Mouse (Mus musculus): ENCODE measurements around the gene Snx27. TPM values are rescaled to one million over a fixed set of nuclear protein-coding genes. Genes with fewer than 3 reads are reported as not detected.

Snx27 gene
- total and polyA plus RNA-seq, 3 experiments: 36.9 to 123 (median 45.4) TPM

- Histone ChIP-seq H3K79me2 (ENCODE audit: control insufficient read depth, insufficient read depth, low read length, poor library complexity) (no peaks in the 10 kb centered on the region), H3K9me3 (replicated peaks; ENCODE audit: insufficient read depth, low read length) (no peaks in the 10 kb centered on the region), H3K4me1 (ENCODE audit: control insufficient read depth in 1 of 2, insufficient read depth in 2 of 2, low read length in 2 of 2) (no peaks in the 10 kb centered on the region), H3K27ac (ENCODE audit: control insufficient read depth, low read depth, low read length) (no peak overlapping the region), H3K36me3 (ENCODE audit: control insufficient read depth in 1 of 2, insufficient read depth in 2 of 2, low read length in 2 of 2) (no peaks in the 10 kb centered on the region), H3K27me3 (ENCODE audit: control insufficient read depth in 1 of 2, insufficient read depth in 2 of 2, low read length in 2 of 2) (no peaks in the 10 kb centered on the region), H3K4me3 (ENCODE audit: control insufficient read depth in 1 of 2, insufficient read depth in 1 of 2, low read depth in 2 of 2, low read length in 2 of 2) (no peak overlapping the region), H3K9ac (ENCODE audit: control insufficient read depth, low read depth, low read length, poor library complexity, severe bottlenecking) (no peak overlapping the region)
- no peak for TF ChIP-seq MAZ (IDR thresholded peaks at IDR 0.05; ENCODE audit: low read depth, low read length)
- no peak for TF ChIP-seq HCFC1 (IDR thresholded peaks at IDR 0.05; ENCODE audit: low read depth, low read length)
- no peak for TF ChIP-seq SMC3 (IDR thresholded peaks at IDR 0.05; ENCODE audit: low read depth, low read length)
- TF ChIP-seq TBP (IDR thresholded peaks at IDR 0.05; ENCODE audit: low read depth, low read length): no peak
- TF ChIP-seq ZC3H11A (IDR thresholded peaks at IDR 0.05; ENCODE audit: low read depth, low read length): no peak
- no peak for TF ChIP-seq ZNF384 (IDR thresholded peaks at IDR 0.05; ENCODE audit: low read depth, low read length)
- no peak for TF ChIP-seq ELF1 (IDR thresholded peaks at IDR 0.05; ENCODE audit: low read depth, low read length)
- TF ChIP-seq TAL1 (IDR thresholded peaks at IDR 0.05; ENCODE audit: low read length): no peak
- no peak for TF ChIP-seq UBTF (IDR thresholded peaks at IDR 0.05; ENCODE audit: borderline replicate concordance, insufficient read depth, low read depth, low read length)
- no peak for TF ChIP-seq MYB (IDR thresholded peaks at IDR 0.05; ENCODE audit: low read depth, low read length)
- no peak for TF ChIP-seq TCF12 (IDR thresholded peaks at IDR 0.05; ENCODE audit: low read depth, low read length)
- TF ChIP-seq NELFE (IDR thresholded peaks at IDR 0.05; ENCODE audit: low read depth, low read length): no peak
- TF ChIP-seq E2F4 (IDR thresholded peaks at IDR 0.05; ENCODE audit: borderline replicate concordance, low read depth, low read length): no peak
- no peak for TF ChIP-seq ZKSCAN1 (IDR thresholded peaks at IDR 0.05; ENCODE audit: low read depth, low read length)
- DNase-seq (ENCODE audit: low read depth, low spot score): no peak
Measured at GRCm38 (mm10) chr3:94629876-94630275, 47.4 kb upstream of the Snx27 start.

- no peaks in the 10 kb centered on the region for H3K9me3 ChIP-seq (replicated peaks; ENCODE audit: insufficient read depth, low read length)
- H3K9ac ChIP-seq (ENCODE audit: control insufficient read depth, low read depth, low read length, poor library complexity, severe bottlenecking): no peak overlapping the region
- no peaks in the 10 kb centered on the region for H3K36me3 ChIP-seq (ENCODE audit: control insufficient read depth in 1 of 2, insufficient read depth in 2 of 2, low read length in 2 of 2)
- TF ChIP-seq E2F4 (IDR thresholded peaks at IDR 0.05; ENCODE audit: borderline replicate concordance, low read depth, low read length): no peak
- TF ChIP-seq CHD1 (IDR thresholded peaks at IDR 0.05; ENCODE audit: low read depth, low read length): no peak
- TF ChIP-seq NRF1 (IDR thresholded peaks at IDR 0.05; ENCODE audit: insufficient read depth, low read depth, low read length, poor library complexity, severe bottlenecking): no peak
- no peak overlapping the region for H3K27ac ChIP-seq (ENCODE audit: control insufficient read depth, low read depth, low read length)
- no peak for DNase-seq (ENCODE audit: low read depth, low spot score)
- H3K27me3 ChIP-seq (ENCODE audit: control insufficient read depth in 1 of 2, insufficient read depth in 2 of 2, low read length in 2 of 2): no peaks in the 10 kb centered on the region
- no peaks in the 10 kb centered on the region for H3K4me1 ChIP-seq (ENCODE audit: control insufficient read depth in 1 of 2, insufficient read depth in 2 of 2, low read length in 2 of 2)
- no peak overlapping the region for H3K4me3 ChIP-seq (ENCODE audit: control insufficient read depth in 1 of 2, insufficient read depth in 1 of 2, low read depth in 2 of 2, low read length in 2 of 2)
- H3K79me2 ChIP-seq (ENCODE audit: control insufficient read depth, insufficient read depth, low read length, poor library complexity): no peaks in the 10 kb centered on the region
Measured at GRCm38 (mm10) chr3:94628712-94629111, 46.2 kb upstream of the Snx27 start.

All from MEL (cell line).